Mouse (Mus musculus) hindbrain, postnatal 0 days (tissue): ENCODE results near the gene Hlcs. TPM values are rescaled to one million over a fixed set of nuclear protein-coding genes. Genes with fewer than 3 reads are reported as not detected.

Source experiments
- ATAC-seq: fragments of 200-750 bp; cut with Nextera tagmentation; 2 replicates; pipeline ENCODE4 v1.8.0; 2017; ENCODE audit warnings: mild to moderate bottlenecking, moderate TSS enrichment, moderate library complexity
- DNase-seq: peaks from one replicate; pipeline ENCODE4 v3.0.0-alpha.2; 2015; ENCODE audit warnings: low spot score
- H3K27ac ChIP-seq: fragments of 300-500 bp; sonication (generic); 2 replicates; pipeline ENCODE4 v1.5.1; 2014; ENCODE audit warnings: mild to moderate bottlenecking
- H3K27me3 ChIP-seq: fragments of 300-500 bp; sonication (generic); 2 replicates; pipeline ENCODE4 v1.6.1; 2014; ENCODE audit warnings: low read length, mixed read lengths; ENCODE audit not compliant: insufficient read depth
- H3K36me3 ChIP-seq: fragments of 300-500 bp; sonication (generic); 2 replicates; pipeline ENCODE4 v1.6.1; 2014; ENCODE audit warnings: low read length, mixed read lengths; ENCODE audit not compliant: insufficient read depth
- H3K4me1 ChIP-seq: fragments of 300-500 bp; sonication (generic); 2 replicates; pipeline ENCODE4 v1.6.1; 2014; ENCODE audit warnings: antibody characterized with exemption, low read length, mixed read lengths; ENCODE audit not compliant: insufficient read depth
- H3K4me2 ChIP-seq: fragments of 300-500 bp; sonication (generic); 2 replicates; pipeline ENCODE4 v1.6.1; 2014; ENCODE audit warnings: low read depth, mild to moderate bottlenecking, low read length, moderate library complexity, mixed read lengths
- H3K4me3 ChIP-seq: fragments of 300-500 bp; sonication (generic); 2 replicates; pipeline ENCODE4 v1.5.1; 2014; ENCODE audit warnings: low read length
- H3K9ac ChIP-seq: fragments of 300-500 bp; sonication (generic); replicated peaks from 2 replicates; pipeline ENCODE4 v1.6.1; 2014; ENCODE audit warnings: mild to moderate bottlenecking, low read length, moderate library complexity, mixed read lengths
- H3K9me3 ChIP-seq: fragments of 300-500 bp; sonication (generic); 2 replicates; pipeline ENCODE4 v1.6.1; 2016; ENCODE audit warnings: low read length, mixed read lengths
- CTCF ChIP-seq: IDR thresholded peaks from 2 replicates; pipeline ENCODE4 v1.5.1; 2016; ENCODE audit warnings: antibody characterized with exemption, control low read depth, low read depth
- WGBS: fragments of 180-500 bp; shearing (Covaris S2); extraction: QIAGEN DNeasy Blood & Tissue Kit; methylation state at CpG from one replicate; pipeline ENCODE4 v1.1.7; 2014; 5-methylcytosine and 5-hydroxymethylcytosine counted together
- polyA plus RNA-seq: library from polyadenylated mRNA; unstranded; fragments of >200 nt; fragmentation: Nextera tagmentation; extraction: Ambion mirVana; gene quantifications from 2 replicates; pipeline ENCODE4 v1.2.1, GENCODE M21; 2015
- total RNA-seq: library from RNA; depleted of rRNA; stranded (reverse); fragments of >200 nt; gene quantifications from 2 replicates; pipeline ENCODE4 v1.2.3, GENCODE M21; 2014

The Hlcs gene
- total and polyA plus RNA-seq, 2 experiments from 2014 or later: 7.3 to 8.1 TPM

GRCm38 (mm10) chr16:94335656-94336055 lies 22.3 kb upstream of the Hlcs start:
- H3K27ac ChIP-seq: no peak overlapping the region
- H3K4me1 ChIP-seq: no peaks in the 10 kb centered on the region
- DNase-seq: no peak
- H3K27me3 ChIP-seq: no peaks in the 10 kb centered on the region
- H3K9ac ChIP-seq: no peak overlapping the region
- no peak for ATAC-seq
- no peaks in the 10 kb centered on the region for H3K9me3 ChIP-seq
- WGBS: 36% methylated on average over 5 of the region's 5 CpGs
- no peaks in the 10 kb centered on the region for H3K36me3 ChIP-seq
- no peak overlapping the region for H3K4me2 ChIP-seq
- TF ChIP-seq CTCF: no peak
- no peak overlapping the region for H3K4me3 ChIP-seq

DNA sequence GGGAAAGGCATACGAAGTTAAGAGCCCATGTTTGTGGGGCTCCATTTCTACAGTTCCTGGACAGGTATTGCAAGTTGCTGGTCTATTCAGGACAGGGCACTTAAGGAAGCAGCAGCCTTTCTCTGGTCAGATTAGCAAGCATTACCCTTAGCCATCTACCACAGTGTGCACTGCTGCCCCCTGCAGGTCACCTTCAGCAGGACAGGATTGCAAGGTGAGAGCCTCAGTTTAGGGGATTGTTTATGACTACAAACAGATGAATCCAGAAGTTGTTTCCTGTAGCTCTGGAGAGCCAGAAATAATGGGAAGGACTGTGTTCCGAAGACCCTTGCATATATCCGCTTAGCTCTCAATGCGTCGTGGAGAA lies 18.5 kb upstream of the Hlcs start:
- 56% methylated on average over 5 of the region's 5 CpGs for WGBS
- no peak for ATAC-seq
- DNase-seq: no peak
- Histone ChIP-seq H3K27ac (no peak overlapping the region), H3K4me1 (peaks cover 3% of the 10 kb centered on the region; the same call in 1 of the 2 replicates), H3K27me3 (peaks cover 5% of the 10 kb centered on the region), H3K9me3 (no peaks in the 10 kb centered on the region), H3K4me2 (no peak overlapping the region), H3K4me3 (no peak overlapping the region), H3K9ac (no peak overlapping the region), H3K36me3 (no peaks in the 10 kb centered on the region)
- TF ChIP-seq CTCF: peak; percentile 71

DNA sequence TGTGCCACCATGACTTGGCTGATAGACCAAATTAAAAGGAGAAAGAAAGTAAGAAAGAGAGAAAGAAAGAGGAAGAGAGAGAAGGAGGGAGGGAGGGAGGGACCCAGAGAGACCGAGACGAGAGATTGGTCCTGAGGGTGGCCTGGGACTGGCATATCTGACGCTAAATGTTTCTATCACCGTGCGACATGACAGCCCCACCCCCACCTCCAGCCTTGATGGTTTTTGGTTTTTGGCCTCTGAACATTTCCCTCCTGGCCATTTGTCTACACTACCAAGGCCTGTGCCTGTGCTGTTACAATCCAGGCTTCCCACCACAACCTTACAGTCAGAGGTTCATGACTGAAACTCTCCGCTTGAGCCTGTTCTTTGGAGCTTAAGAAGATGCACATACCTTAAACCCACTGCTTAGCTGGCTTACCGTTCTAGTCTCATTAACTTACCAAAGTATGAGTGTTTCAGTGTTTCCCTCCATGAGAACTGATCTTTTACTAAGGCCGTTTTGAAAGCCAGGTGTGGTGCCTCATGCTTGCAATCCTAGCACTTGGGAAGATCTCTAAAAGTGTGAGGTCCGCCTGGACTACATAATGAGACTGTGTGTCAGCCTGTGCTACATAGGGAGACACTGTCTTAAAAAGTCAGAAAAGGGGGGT lies 18.0 kb upstream of the Hlcs start:
- WGBS: 83% methylated on average over 9 of the region's 9 CpGs

DNA sequence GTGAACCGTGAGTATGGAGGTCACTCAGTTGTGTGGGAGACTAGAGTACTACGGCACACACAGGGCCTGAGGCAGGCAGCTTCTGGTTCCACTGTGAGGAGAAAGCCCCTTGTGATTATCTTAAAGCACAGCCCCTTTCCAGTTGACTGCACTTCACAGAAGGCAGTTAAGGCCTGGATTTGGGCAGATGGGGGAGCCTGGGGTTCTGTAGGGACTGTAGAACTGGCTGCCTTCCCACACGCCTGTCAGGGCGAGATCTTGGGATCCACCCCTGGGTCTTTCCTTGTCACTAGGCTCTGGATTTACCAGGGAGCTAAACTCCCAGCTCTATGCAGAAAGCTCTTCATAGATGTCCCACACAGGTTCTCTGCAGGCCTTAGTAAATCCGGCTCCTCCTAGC lies 17.1 kb upstream of the Hlcs start:
- H3K27ac ChIP-seq: no peak overlapping the region
- H3K4me1 ChIP-seq: peaks cover 3% of the 10 kb centered on the region; the same call in 1 of the 2 replicates
- peaks cover 9% of the 10 kb centered on the region for H3K27me3 ChIP-seq
- H3K36me3 ChIP-seq: no peaks in the 10 kb centered on the region
- no peak overlapping the region for H3K9ac ChIP-seq
- DNase-seq: peak; percentile 37
- no peak overlapping the region for H3K4me3 ChIP-seq
- no peak overlapping the region for H3K4me2 ChIP-seq
- ATAC-seq: no peak
- no peak for TF ChIP-seq CTCF
- no peaks in the 10 kb centered on the region for H3K9me3 ChIP-seq
- 63% methylated on average over 5 of the region's 5 CpGs for WGBS

More for the DNA sequence above, 18.0 kb upstream of the Hlcs start:
- no peak overlapping the region for H3K4me2 ChIP-seq
- no peak overlapping the region for H3K27ac ChIP-seq
- H3K4me3 ChIP-seq: no peak overlapping the region
- no peaks in the 10 kb centered on the region for H3K9me3 ChIP-seq
- H3K9ac ChIP-seq: no peak overlapping the region
- H3K27me3 ChIP-seq: peaks cover 9% of the 10 kb centered on the region
- H3K4me1 ChIP-seq: peaks cover 3% of the 10 kb centered on the region; the same call in 1 of the 2 replicates
- H3K36me3 ChIP-seq: no peaks in the 10 kb centered on the region
- DNase-seq (no peak), ATAC-seq (no peak)
- no peak for TF ChIP-seq CTCF

GRCm38 (mm10) chr16:94328881-94329867 lies 15.8 kb upstream of the Hlcs start:
- Histone ChIP-seq H3K9ac (no peak overlapping the region), H3K4me3 (peak overlapping the region; percentile 42; the same call in 1 of the 2 replicates), H3K27ac (no peak overlapping the region), H3K9me3 (no peaks in the 10 kb centered on the region), H3K27me3 (peaks cover 9% of the 10 kb centered on the region), H3K4me1 (peaks cover 3% of the 10 kb centered on the region; the same call in 1 of the 2 replicates), H3K4me2 (peak overlapping the region; percentile 68), H3K36me3 (no peaks in the 10 kb centered on the region)
- ATAC-seq (no peak), DNase-seq (no peak)
- TF ChIP-seq CTCF: no peak
- WGBS: 12% methylated on average over 25 of the region's 25 CpGs

- 0 out of 2 replicates have a peak, but pooled peaks have one; percentile 35 for ATAC-seq
Observed at GRCm38 (mm10) chr16:94327781-94328711, 14.7 kb upstream of the Hlcs start, which contains the start of gene Ripply3. TSS of gene Ripply3 (plus strand) at chr16:94328420.

More at GRCm38 (mm10) chr16:94327781-94328711, 14.7 kb upstream of the Hlcs start, which contains the start of gene Ripply3:
- peak within 1 kb of the TSS; percentile 68 for H3K4me2 ChIP-seq
- 2% methylated on average over 63 of the region's 63 CpGs for WGBS
- H3K27me3 ChIP-seq: peaks cover 9% of the 10 kb centered on the region
- H3K4me1 ChIP-seq: peaks cover 3% of the 10 kb centered on the region; the same call in 1 of the 2 replicates
- TF ChIP-seq CTCF: no peak
- peak within 1 kb of the TSS; percentile 22; the same call in 1 of the 2 replicates for H3K9ac ChIP-seq
- no peak within 1 kb of the TSS for H3K27ac ChIP-seq
- H3K4me3 ChIP-seq: peak within 1 kb of the TSS; percentile 42
- no peaks in the 10 kb centered on the region for H3K9me3 ChIP-seq
- no peak for DNase-seq
- no peaks in the 10 kb centered on the region for H3K36me3 ChIP-seq
